Mouse (Mus musculus) CD4-positive, CD25-positive, alpha-beta regulatory T cell, adult 4 months (primary cell): ENCODE results near the gene 1700028J19Rik. TPM values are rescaled to one million over a fixed set of nuclear protein-coding genes. Genes with fewer than 3 reads are reported as not detected.
"Not testable (repeated sequence)": the region's sequence is repeated elsewhere in the genome, so short reads cannot be mapped to it uniquely, and the experiment has no call there.

Experiments
- ATAC-seq: one replicate; pipeline ENCODE4 v1.8.0; 2017
- polyA plus RNA-seq, 2 experiments: library from polyadenylated mRNA; unstranded; fragments of 100-300 nt; shearing (Covaris generic); gene quantifications; one replicate each; pipeline ENCODE4 v1.2.1; 2017

The 1700028J19Rik gene
- polyA plus RNA-seq, 2 experiments from 2014 or later: 0.93 to 1.7 TPM

DNA sequence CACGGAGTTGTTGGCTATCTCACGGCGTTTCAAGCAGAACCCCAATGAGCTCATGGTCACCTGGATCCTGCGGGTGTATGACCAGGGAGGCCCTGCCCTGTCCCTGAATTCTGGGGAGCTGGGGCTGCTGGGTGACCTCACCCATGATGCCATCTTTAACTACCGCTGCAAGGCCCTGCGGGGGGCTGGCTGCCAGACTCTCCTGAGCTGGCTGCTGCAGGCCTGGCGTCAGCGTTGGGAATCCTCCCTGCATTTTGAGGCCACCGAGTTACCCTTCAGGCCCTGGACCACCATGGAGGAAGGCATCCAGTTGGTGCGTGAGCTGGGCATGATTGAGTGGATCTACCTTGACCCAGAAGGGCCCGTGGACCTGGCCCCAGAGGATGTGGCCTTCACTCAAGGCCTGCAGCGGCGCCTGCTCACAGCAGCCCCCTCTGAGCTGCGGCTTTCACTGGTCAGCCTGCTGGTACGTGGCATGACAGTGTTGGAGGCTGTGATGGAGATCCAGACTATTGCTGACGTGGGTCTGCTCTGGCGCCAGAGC lies 4.3 kb upstream of the 1700028J19Rik start:
- ATAC-seq: not testable (repeated sequence)

DNA sequence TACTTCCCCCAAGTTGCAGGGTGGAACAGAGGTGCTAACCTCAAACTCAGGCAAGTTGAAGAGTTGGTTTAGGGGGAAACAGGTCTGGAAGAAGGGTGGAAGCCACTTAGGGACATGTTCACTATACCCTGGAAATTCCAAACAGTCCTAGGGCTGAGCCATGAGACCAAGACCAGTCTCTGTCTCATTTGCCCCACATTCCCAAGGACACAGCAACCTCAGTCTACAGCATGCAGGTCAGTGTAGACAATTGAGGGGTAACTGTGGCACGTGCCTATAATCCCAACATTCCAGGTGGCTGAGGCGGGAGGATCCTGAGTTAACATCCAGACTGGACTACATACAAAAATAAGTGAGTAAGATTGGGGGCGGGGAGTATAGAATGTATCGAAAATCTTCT lies 2.8 kb upstream of the 1700028J19Rik start:
- no peak for ATAC-seq

DNA sequence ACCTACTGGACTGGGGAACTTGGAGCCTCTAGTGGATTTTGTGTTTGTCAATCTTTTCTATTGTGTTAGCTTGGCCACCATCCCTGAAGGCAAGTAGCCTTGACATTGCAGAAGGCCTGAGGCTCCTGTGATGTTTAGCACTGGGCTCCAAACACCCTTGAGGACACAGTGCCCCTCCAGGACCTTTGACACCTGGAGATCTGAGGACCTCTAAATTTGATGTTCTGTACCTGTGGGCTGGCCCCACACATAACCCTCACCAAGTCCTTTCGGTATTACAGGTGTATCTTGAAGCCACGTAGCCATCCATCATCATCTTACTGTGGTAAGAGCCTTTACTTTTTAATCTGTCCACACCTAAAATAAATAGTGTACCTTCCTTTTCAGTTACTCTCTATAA lies 1.5 kb upstream of the 1700028J19Rik start:
- no peak for ATAC-seq

DNA sequence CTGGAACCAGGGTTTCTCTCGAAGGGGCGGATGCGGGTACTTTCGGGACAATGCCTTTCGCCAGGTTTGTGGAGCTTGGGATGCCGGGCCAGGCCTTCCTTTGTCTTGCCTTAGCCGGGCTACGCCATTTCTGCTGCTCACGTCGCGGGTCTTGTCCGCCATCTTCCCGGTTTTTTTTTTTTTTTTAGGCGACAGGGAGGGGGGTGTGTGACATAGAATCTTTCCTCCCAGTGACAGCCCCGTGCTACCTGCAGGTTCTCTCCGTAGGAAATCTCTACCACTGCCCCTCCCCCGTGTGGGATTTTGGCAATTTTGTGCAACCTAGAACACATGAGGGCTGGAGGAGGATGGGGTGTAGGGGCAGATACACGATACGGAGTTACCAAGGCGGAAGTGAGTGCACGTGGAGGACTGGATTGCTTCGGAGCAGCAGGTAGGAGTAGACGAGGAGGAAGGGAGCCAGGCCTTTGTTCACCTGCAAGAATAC lies 532 bp upstream of the 1700028J19Rik start:
- peak; percentile 57 for ATAC-seq

DNA sequence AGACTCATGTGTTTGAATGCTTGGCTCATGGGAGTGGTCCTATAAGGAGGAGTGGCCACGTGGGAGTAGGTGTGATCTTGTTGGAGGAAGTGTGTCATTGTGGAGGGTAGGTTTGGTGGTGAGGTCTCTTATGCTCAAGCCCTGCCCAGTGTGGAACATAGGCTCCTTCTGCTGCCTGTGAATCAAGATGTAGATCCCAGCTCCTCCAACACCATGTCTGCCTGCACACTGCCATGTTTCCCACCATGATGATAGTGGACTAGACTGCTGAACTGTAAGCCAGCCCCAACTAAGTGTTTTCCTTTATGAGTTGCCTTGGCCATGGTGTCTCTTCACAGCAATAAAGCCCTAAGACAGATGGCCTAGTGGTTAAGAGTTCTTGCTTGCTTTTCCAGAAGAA lies 2.4 kb downstream of the 1700028J19Rik start:
- no peak for ATAC-seq

DNA sequence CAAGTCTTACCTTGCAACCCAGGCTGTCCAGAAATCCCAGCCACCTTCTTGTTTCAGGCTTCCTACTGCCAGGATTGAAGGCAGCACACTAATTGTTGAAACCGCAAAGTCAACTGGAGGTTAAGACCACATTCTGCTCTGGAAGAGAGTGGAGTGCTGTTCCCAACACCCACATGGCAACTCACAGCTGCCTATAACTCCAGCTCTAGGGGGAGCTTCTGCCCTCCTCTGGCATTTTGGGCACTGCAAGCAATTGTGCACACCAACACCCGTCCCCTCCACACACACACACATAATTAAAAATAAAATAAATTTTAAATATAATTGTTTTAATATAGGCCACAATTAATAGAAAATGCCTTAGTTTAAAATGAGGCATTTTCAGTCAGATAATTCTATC lies 5.3 kb downstream of the 1700028J19Rik start:
- no peak for ATAC-seq

DNA sequence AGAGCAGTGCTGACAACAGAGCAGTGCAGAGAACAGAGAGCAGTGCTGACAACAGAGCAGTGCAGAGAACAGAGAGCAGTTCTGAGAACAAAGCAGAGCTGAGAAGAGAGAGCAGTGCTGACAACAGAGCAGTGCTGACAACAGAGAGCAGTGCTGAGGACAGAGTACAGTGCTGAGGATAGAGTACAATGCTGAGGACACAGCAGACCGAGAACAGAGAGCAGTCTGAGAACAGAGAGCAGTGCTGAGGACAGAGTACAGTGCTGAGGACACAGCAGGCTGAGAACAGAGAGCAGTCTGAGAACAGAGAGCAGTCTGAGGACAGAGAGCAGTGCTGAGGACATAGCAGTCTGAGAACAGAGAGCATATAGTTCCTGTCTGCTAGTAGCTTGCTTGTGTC lies 5.8 kb downstream of the 1700028J19Rik start:
- no peak for ATAC-seq

DNA sequence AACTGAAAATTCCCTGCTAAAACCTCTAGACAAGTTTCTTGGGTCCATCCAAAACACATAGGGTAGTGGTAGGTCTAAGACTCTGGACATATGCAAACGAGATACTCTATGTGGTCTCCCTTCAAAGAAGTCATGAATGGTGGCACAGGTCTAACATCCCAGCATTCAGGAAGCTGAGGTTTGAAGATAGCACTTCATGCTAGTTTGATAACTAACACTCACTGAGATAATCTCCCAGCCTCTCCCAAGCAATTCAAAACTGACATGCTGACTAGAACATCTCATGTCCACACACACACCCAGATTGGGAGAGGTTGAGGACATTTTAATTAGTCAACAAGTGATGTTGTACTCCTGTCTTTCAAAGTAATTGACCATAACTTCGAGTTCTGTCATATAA lies 6.6 kb downstream of the 1700028J19Rik start:
- no peak for ATAC-seq

DNA sequence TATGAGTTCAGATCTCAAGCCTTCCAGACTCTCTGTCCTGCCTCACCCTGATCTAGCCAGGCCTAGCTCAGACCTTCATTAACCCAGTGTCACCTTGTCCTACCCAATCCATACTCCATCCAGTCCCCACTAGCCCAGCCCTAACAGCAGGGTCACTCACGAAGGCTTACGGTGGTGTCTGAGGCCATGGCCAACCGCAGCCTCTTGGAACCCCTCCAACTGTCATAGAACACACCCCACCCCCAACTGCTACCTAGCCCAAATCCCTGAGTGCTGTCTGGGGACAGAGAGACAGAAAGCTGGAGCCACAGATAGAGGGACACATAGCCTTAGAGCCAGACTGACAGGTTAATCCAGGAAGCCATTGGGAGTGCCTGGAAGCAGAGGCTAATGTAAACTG lies 10.6 kb downstream of the 1700028J19Rik start, which contains the start of gene Gm36864:
Gene Gm36864, plus strand, starts transcription at position 269 of the 400 bp plus-strand sequence.
- no peak for ATAC-seq

DNA sequence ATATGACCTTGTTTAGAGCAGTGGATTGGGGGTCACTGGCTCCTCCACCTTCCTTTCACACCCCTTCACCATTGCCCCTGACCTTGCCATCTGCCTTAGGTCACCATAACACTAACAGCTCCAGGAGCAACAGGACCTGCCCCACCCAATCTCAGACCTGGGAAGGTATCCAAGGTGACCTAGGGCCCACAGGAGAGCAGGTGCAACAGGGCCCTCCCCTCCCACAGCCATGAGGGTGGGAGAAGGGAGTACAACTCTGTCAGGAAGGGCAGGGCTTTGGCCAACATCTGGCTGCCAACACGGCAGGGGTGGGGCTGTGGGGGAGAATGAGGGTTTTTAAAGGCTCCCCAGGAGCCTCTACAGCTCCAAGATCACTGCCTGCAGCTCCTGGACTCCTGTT lies 21.4 kb downstream of the 1700028J19Rik start, which contains the start of gene Klk1:
Gene Klk1, plus strand, starts transcription at position 285 of the 400 bp plus-strand sequence.
- no peak for ATAC-seq

DNA sequence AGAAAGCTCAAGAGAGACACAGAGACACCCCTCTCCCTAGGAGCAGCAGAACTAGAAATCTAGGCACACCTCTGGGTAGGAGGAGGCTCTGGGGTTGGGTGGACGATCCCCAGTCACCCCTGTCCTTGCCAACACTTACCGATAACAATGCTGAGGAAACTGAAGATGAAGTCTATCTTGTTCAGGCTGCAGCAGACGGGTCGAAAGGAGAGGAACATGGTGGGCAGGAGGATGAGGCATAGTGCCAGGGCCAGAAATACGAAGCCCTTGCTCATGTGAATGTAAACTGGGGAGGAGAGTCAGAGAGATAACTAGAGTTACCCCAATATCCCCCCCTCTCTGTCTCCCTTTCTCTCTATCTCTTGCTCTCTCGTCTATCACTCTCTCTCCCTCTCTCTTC lies 24.2 kb downstream of the 1700028J19Rik start:
- ATAC-seq: not testable (repeated sequence)

DNA sequence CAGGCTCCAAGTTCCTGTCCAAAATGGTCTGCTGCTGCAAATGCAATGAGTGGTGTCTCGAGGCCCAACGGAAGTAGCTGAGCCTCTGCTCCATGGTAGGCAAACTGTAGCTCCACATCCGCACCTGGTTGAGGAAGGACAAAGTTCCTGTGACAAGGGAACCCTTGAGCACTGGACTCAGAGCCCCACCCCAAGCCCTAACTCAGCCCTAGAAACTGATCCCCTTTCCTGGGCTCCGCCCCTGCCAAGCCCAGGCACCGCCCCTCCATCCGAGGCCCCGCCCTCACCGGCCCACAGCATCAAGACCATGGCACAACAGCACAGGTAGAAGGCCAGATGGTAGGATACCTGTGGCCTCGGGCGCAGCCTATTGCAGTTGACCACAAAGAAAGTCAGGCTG lies 24.9 kb downstream of the 1700028J19Rik start:
- ATAC-seq: not testable (repeated sequence)

DNA sequence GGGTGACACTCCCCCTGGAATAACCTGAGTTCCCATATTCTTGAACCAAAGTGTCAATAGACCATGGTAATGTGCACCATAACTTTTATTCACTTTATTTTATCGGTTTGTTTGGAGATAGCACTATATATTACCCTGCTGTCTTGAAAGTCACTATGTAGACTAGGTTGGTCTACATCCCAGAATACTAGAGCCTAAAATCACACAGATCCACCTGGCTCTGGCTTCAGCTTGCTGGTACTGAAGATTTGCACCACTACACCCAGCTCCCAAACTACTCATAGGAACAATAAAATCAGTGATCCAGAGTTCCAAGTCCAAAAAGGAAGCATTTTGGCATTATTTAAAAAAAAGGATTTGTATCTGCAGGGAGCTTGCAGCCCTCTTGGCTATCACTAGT lies 30.9 kb downstream of the 1700028J19Rik start, which contains the start of gene Klk1b5:
Gene Klk1b5, plus strand, starts transcription at position 301 of the 400 bp plus-strand sequence.
- no peak for ATAC-seq

DNA sequence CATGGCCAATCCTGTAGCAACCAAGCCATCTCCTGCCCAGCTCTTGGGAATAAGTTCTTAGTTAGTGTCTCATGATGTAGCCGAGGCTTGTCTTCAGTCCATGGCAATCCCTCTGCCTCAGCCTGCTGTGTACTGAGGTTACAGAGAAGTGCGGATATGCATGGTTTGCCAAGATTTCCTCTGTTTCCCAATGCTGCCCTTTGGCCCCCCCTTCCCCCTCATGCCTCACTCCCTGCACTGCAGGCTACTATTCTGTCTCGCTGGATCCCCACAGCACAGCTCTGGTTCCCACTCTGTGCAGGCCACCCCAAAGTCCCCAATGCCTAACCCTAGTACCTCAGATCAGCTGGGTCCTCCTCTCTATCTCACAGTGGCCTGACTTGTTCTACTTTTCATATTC lies 38.2 kb downstream of the 1700028J19Rik start:
- ATAC-seq: no peak

DNA sequence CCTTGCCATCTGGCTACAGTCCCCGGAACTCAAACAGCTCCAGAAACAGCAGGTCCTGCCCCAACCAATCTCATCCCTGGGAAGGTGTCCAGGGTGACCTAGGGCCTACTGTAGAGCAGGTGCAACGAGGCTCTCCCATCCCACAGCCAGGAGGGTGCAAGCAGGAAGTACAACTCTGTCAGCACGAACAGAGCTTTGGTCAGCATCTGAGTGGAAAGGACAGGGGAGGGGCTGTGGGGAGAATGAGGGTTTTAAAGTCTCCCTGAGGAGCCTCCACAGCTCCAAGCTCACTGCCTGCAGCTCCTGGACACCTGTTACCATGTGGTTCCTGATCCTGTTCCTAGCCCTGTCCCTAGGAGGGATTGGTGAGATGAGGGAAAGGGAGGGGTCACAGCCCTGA lies 39.4 kb downstream of the 1700028J19Rik start, which contains the start of gene Klk1b4:
Gene Klk1b4, plus strand, starts transcription at position 301 of the 400 bp plus-strand sequence.
- not testable (repeated sequence) for ATAC-seq

DNA sequence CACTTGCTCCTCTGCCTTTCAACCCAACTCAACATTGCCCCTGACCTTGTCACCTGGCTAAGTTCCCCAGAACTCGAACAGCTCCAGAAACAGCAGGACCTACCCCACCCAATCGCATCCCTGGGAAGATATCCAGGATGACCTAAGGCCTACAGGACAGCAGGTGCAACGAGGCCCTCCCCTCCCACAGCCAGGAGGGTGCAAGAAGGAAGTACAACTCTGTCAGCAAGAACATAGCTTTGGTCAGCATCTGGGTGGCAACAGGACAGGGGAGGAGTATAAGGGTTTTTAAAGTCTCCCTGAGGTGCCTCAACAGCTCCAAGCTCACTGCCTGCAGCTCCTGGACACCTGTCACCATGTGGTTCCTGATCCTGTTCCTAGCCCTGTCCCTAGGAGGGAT lies 48.6 kb downstream of the 1700028J19Rik start, which contains the start of gene Klk1b3:
Gene Klk1b3, plus strand, starts transcription at position 301 of the 400 bp plus-strand sequence.
- ATAC-seq: no peak

DNA sequence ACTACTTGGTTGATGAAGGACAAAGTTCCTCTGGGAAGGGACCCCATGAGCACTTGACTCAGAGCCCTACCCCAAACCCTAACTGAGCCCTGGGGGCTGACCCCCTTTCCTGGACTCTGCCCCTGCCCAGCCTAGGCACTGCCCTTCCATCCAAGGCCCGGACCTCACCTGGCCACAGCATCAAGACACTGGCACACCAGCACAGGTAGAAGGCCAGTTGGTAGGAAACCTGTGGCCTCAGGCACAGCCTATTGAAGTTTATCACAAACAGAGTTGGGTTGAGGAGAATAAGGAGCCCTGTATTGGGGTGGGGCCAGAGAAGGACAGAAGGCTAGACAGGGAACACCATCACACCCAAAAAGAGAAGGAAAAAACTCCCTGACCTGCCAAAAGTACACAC lies 53.0 kb downstream of the 1700028J19Rik start:
- ATAC-seq: not testable (repeated sequence)

DNA sequence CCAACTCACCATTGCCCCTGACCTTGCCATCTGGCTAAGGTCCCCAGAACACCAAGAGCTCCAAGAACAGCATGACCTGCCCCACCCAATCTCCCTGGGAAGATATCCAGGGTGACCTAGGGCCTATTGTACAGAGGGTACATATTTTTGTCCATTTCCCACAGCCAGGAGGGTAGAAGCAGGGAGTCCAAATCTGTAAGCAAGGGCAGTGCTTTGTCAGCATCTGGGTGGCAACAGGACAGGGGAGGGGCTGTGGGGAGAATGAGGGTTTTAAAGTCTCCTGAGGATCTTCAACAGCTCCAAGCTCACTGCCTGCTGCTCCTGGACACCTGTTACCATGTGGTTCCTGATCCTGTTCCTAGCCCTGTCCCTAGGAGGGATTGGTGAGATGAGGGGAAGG lies 58.6 kb downstream of the 1700028J19Rik start, which contains the start of gene Klk1b24:
Gene Klk1b24, plus strand, starts transcription at position 301 of the 400 bp plus-strand sequence.
- ATAC-seq: not testable (repeated sequence)

DNA sequence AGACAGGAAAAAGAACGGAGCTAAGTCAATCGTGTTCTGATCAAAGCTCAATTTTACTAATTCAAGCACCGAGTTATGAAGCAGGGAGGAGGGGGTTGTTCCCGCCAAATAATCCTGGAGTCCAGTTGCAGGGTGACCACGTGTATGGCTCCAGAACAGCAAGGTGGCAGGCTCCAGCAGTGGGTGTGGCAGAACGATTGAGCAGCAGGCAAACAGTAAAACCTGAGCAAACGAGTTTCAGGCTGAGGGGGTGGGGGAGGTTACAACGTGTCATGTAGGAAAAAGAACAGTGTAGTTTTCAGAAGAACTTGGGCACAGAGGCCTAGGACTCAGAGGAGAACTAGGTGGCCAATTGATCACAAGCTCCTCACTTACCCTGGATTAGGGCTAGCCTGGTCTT lies 60.0 kb downstream of the 1700028J19Rik start:
- not testable (repeated sequence) for ATAC-seq

Other genes starting within 250 kb of the 1700028J19Rik start
- gene Klk1b26, start 234.5 kb downstream of the 1700028J19Rik start, polyA plus RNA-seq: not detected
- gene Klk1b27, start 194.4 kb downstream of the 1700028J19Rik start, polyA plus RNA-seq: 1 to 10 TPM; 1.7 to 5.7 TPM
- gene Klk1b21, start 144.4 kb downstream of the 1700028J19Rik start, polyA plus RNA-seq: not detected
- gene Klk1b22, start 134.0 kb downstream of the 1700028J19Rik start, polyA plus RNA-seq: not detected
- not detected for gene Klk1b16, start 109.9 kb downstream of the 1700028J19Rik start, polyA plus RNA-seq
- not detected for gene Klk1b24, start 58.5 kb downstream of the 1700028J19Rik start, polyA plus RNA-seq
- gene Klk1b3, start 48.5 kb downstream of the 1700028J19Rik start, polyA plus RNA-seq: not detected
- gene Klk1b4, start 39.3 kb downstream of the 1700028J19Rik start, polyA plus RNA-seq: not detected
- gene Klk1b5, start 30.8 kb downstream of the 1700028J19Rik start, polyA plus RNA-seq: not detected
- 1 to 10 TPM in 1 of 2 experiments, not detected in 1; 1.0 TPM for gene Klk1, start 21.3 kb downstream of the 1700028J19Rik start, polyA plus RNA-seq
- gene Gm36864, start 10.5 kb downstream of the 1700028J19Rik start, polyA plus RNA-seq: not detected
- 100 to 1,000 TPM; 101 to 192 TPM for gene 2410002F23Rik, start within 50 bp of the 1700028J19Rik start, polyA plus RNA-seq
- gene Acp4, start 10.7 kb upstream of the 1700028J19Rik start, polyA plus RNA-seq: not detected
- not detected for gene Gm15517, start 14.8 kb upstream of the 1700028J19Rik start, polyA plus RNA-seq
- gene Clec11a, start 60.2 kb upstream of the 1700028J19Rik start, polyA plus RNA-seq: under 1 TPM; 0.35 to 0.66 TPM
- under 1 TPM; 0.12 to 0.58 TPM for gene Shank1, start 63.6 kb upstream of the 1700028J19Rik start, polyA plus RNA-seq
- not detected for gene Syt3, start 137.4 kb upstream of the 1700028J19Rik start, polyA plus RNA-seq
- gene 1700008O03Rik, start 139.1 kb upstream of the 1700028J19Rik start, polyA plus RNA-seq: not detected
- not detected for gene Lrrc4b, start 182.3 kb upstream of the 1700028J19Rik start, polyA plus RNA-seq
- gene Aspdh, start 218.7 kb upstream of the 1700028J19Rik start, polyA plus RNA-seq: under 1 TPM in 1 of 2 experiments, not detected in 1; 0.73 TPM
- 10 to 100 TPM; 54.9 to 76.4 TPM for gene Josd2, start 221.3 kb upstream of the 1700028J19Rik start, polyA plus RNA-seq
- gene Emc10, start 249.8 kb upstream of the 1700028J19Rik start, polyA plus RNA-seq: 10 to 100 TPM; 15.2 to 16.1 TPM
- 1 to 10 TPM; 3.9 to 5.4 TPM for gene Fam71e1, start 249.9 kb upstream of the 1700028J19Rik start, polyA plus RNA-seq